Mouse (Mus musculus) embryonic facial prominence, embryonic 13.5 days (tissue): ENCODE measurements at regions not wholly inside any gene's neighbourhood (a gene's known extent, or its start where the extent isn't known, plus 50 kb on each side); places are given as distances from the start of the nearest gene placed in this dataset.
A peak's percentile ranks its signal among the peaks of the same experiment; 100 is the strongest.

Experiments used
- ATAC-seq: fragments of 200-750 bp; cut with Nextera tagmentation; 2 replicates; pipeline ENCODE4 v1.8.0; 2017; ENCODE audit warnings: low read depth; ENCODE audit not compliant: insufficient number of reproducible peaks, insufficient read depth, low FRiP score, low TSS enrichment
- H3K27ac ChIP-seq: fragments of 300-500 bp; sonication (generic); 2 replicates; pipeline ENCODE4 v1.5.1; 2015; ENCODE audit warnings: moderate library complexity, mild to moderate bottlenecking, inconsistent platforms
- H3K27me3 ChIP-seq: fragments of 300-500 bp; sonication (generic); 2 replicates; pipeline ENCODE4 v1.6.1; 2015; ENCODE audit warnings: mild to moderate bottlenecking, inconsistent platforms
- H3K36me3 ChIP-seq: fragments of 300-500 bp; sonication (generic); 2 replicates; pipeline ENCODE4 v1.6.1; 2015; ENCODE audit warnings: mild to moderate bottlenecking, inconsistent platforms
- H3K4me1 ChIP-seq: fragments of 300-500 bp; sonication (generic); 2 replicates; pipeline ENCODE4 v1.6.1; 2015; ENCODE audit warnings: inconsistent platforms
- H3K4me2 ChIP-seq: fragments of 300-500 bp; sonication (generic); 2 replicates; pipeline ENCODE4 v1.6.1; 2015; ENCODE audit warnings: moderate library complexity, mild to moderate bottlenecking, inconsistent platforms
- H3K4me3 ChIP-seq: fragments of 300-500 bp; sonication (generic); 2 replicates; pipeline ENCODE4 v1.5.1; 2015; ENCODE audit warnings: mild to moderate bottlenecking, inconsistent platforms
- H3K9ac ChIP-seq: fragments of 300-500 bp; sonication (generic); 2 replicates; pipeline ENCODE4 v1.6.1; 2015; ENCODE audit warnings: mild to moderate bottlenecking, inconsistent platforms
- H3K9me3 ChIP-seq: fragments of 300-500 bp; sonication (generic); 2 replicates; pipeline ENCODE4 v1.6.1; 2016; ENCODE audit warnings: inconsistent platforms
- WGBS: fragments of 180-500 bp; shearing (Covaris S2); methylation state at CpG from one replicate; pipeline ENCODE4 v1.1.7; 2015; ENCODE audit warnings: mixed read lengths; 5-methylcytosine and 5-hydroxymethylcytosine counted together

- H3K27ac ChIP-seq = no peak overlapping the region
- H3K4me2 ChIP-seq = no peak overlapping the region
- WGBS = 82% methylated on average over 6 of the region's 6 CpGs
- no peaks in the 10 kb centered on the region for H3K9me3 ChIP-seq
- H3K36me3 ChIP-seq = no peaks in the 10 kb centered on the region
- ATAC-seq = no peak
- no peak overlapping the region for H3K9ac ChIP-seq
- no peaks in the 10 kb centered on the region for H3K27me3 ChIP-seq
- no peak overlapping the region for H3K4me3 ChIP-seq
- H3K4me1 ChIP-seq = no peaks in the 10 kb centered on the region
Measured at GRCm38 (mm10) chr6:17157270-17157669, 92.3 kb downstream of the Tes start.

GRCm38 (mm10) chr6:17169971-17170781 lies 105.2 kb downstream of the Tes start:
- ATAC-seq = peak; percentile 73
- Histone ChIP-seq H3K4me2 (peak overlapping the region; percentile 41), H3K27ac (peak overlapping the region; percentile 82), H3K4me1 (peaks cover 22% of the 10 kb centered on the region), H3K4me3 (no peak overlapping the region), H3K27me3 (no peaks in the 10 kb centered on the region), H3K36me3 (no peaks in the 10 kb centered on the region), H3K9ac (no peak overlapping the region), H3K9me3 (no peaks in the 10 kb centered on the region)
- 53% methylated on average over 18 of the region's 18 CpGs for WGBS

- Histone ChIP-seq H3K27ac (peak overlapping the region; percentile 82), H3K4me3 (no peak overlapping the region), H3K27me3 (no peaks in the 10 kb centered on the region), H3K9me3 (no peaks in the 10 kb centered on the region), H3K36me3 (no peaks in the 10 kb centered on the region), H3K4me2 (peak overlapping the region; percentile 41), H3K4me1 (peaks cover 22% of the 10 kb centered on the region), H3K9ac (no peak overlapping the region)
- 56% methylated on average over 7 of the region's 7 CpGs for WGBS
- no peak for ATAC-seq
Measured at GRCm38 (mm10) chr6:17170782-17171272, 105.9 kb downstream of the Tes start.

- 11% methylated on average over 17 of the region's 17 CpGs for WGBS
- Histone ChIP-seq H3K27ac (peak overlapping the region; percentile 82), H3K4me2 (peak overlapping the region; percentile 41), H3K4me3 (no peak overlapping the region), H3K27me3 (no peaks in the 10 kb centered on the region), H3K9me3 (no peaks in the 10 kb centered on the region), H3K36me3 (no peaks in the 10 kb centered on the region), H3K4me1 (peaks cover 22% of the 10 kb centered on the region), H3K9ac (no peak overlapping the region)
- no peak for ATAC-seq
Measured at GRCm38 (mm10) chr6:17171273-17172011, 106.5 kb downstream of the Tes start.

- ATAC-seq = no peak
- peaks cover 23% of the 10 kb centered on the region for H3K4me1 ChIP-seq
- H3K36me3 ChIP-seq = no peaks in the 10 kb centered on the region
Measured at GRCm38 (mm10) chr6:17172050-17172449, 107.1 kb downstream of the Tes start.

GRCm38 (mm10) chr6:17177153-17177552 lies 103.8 kb upstream of the Cav2 start:
- Histone ChIP-seq H3K4me1 (peaks cover 4% of the 10 kb centered on the region; the same call in 1 of the 2 replicates), H3K4me2 (no peak overlapping the region), H3K9me3 (no peaks in the 10 kb centered on the region), H3K9ac (no peak overlapping the region), H3K27ac (no peak overlapping the region; the same call in 1 of the 2 replicates), H3K36me3 (no peaks in the 10 kb centered on the region), H3K27me3 (no peaks in the 10 kb centered on the region), H3K4me3 (no peak overlapping the region)
- ATAC-seq = no peak
- WGBS = 43% methylated on average over 7 of the region's 7 CpGs

More at GRCm38 (mm10) chr6:17172050-17172449, 107.1 kb downstream of the Tes start:
- H3K4me3 ChIP-seq = no peak overlapping the region
- H3K27me3 ChIP-seq = no peaks in the 10 kb centered on the region
- 19% methylated on average over 1 of the region's 1 CpGs for WGBS
- H3K9ac ChIP-seq = no peak overlapping the region
- H3K9me3 ChIP-seq = no peaks in the 10 kb centered on the region
- H3K27ac ChIP-seq = peak overlapping the region; percentile 82; the same call in 1 of the 2 replicates
- H3K4me2 ChIP-seq = no peak overlapping the region

GRCm38 (mm10) chr6:17179476-17179875 lies 101.5 kb upstream of the Cav2 start:
- H3K36me3 ChIP-seq = no peaks in the 10 kb centered on the region
- 38% methylated on average over 1 of the region's 1 CpGs for whole genome bisulfite sequencing
- H3K4me2 ChIP-seq = no peak overlapping the region
- no peak overlapping the region for H3K27ac ChIP-seq
- H3K4me1 ChIP-seq = peaks cover 4% of the 10 kb centered on the region; the same call in 1 of the 2 replicates
- H3K9ac ChIP-seq = no peak overlapping the region
- no peaks in the 10 kb centered on the region for H3K9me3 ChIP-seq
- H3K4me3 ChIP-seq = no peak overlapping the region
- ATAC-seq = no peak
- no peaks in the 10 kb centered on the region for H3K27me3 ChIP-seq

GRCm38 (mm10) chr6:17186604-17187003 lies 94.4 kb upstream of the Cav2 start:
- no peak overlapping the region for H3K4me3 ChIP-seq
- no peak overlapping the region for H3K27ac ChIP-seq
- no peak overlapping the region for H3K4me2 ChIP-seq
- no peaks in the 10 kb centered on the region for H3K9me3 ChIP-seq
- no peaks in the 10 kb centered on the region for H3K36me3 ChIP-seq
- ATAC-seq = no peak
- 80% methylated on average over 5 of the region's 5 CpGs for WGBS
- no peaks in the 10 kb centered on the region for H3K27me3 ChIP-seq
- H3K4me1 ChIP-seq = no peaks in the 10 kb centered on the region
- H3K9ac ChIP-seq = no peak overlapping the region

GRCm38 (mm10) chr6:17187106-17187505 lies 93.9 kb upstream of the Cav2 start:
- H3K4me3 ChIP-seq = no peak overlapping the region
- H3K4me1 ChIP-seq = no peaks in the 10 kb centered on the region
- H3K27me3 ChIP-seq = no peaks in the 10 kb centered on the region
- no peak overlapping the region for H3K9ac ChIP-seq
- H3K27ac ChIP-seq = no peak overlapping the region
- H3K36me3 ChIP-seq = no peaks in the 10 kb centered on the region
- no peak overlapping the region for H3K4me2 ChIP-seq
- no peak for ATAC-seq
- H3K9me3 ChIP-seq = no peaks in the 10 kb centered on the region
- 57% methylated on average over 4 of the region's 4 CpGs for whole genome bisulfite sequencing

GRCm38 (mm10) chr6:17195538-17195937 lies 85.4 kb upstream of the Cav2 start:
- Histone ChIP-seq H3K9me3 (no peaks in the 10 kb centered on the region), H3K9ac (no peak overlapping the region), H3K4me2 (no peak overlapping the region), H3K4me1 (no peaks in the 10 kb centered on the region), H3K27me3 (no peaks in the 10 kb centered on the region), H3K36me3 (no peaks in the 10 kb centered on the region), H3K27ac (no peak overlapping the region), H3K4me3 (no peak overlapping the region)
- ATAC-seq = no peak
- 51% methylated on average over 4 of the region's 4 CpGs for WGBS

- H3K36me3 ChIP-seq = no peaks in the 10 kb centered on the region
- ATAC-seq = no peak
- no peak overlapping the region for H3K27ac ChIP-seq
- 69% methylated on average over 18 of the region's 18 CpGs for WGBS
- H3K4me2 ChIP-seq = no peak overlapping the region
- H3K9me3 ChIP-seq = no peaks in the 10 kb centered on the region
- no peak overlapping the region for H3K9ac ChIP-seq
- no peak overlapping the region for H3K4me3 ChIP-seq
- no peaks in the 10 kb centered on the region for H3K27me3 ChIP-seq
- peaks cover 3% of the 10 kb centered on the region; the same call in 1 of the 2 replicates for H3K4me1 ChIP-seq
Measured at GRCm38 (mm10) chr6:17197728-17198397, 83.1 kb upstream of the Cav2 start.
